Mouse (Mus musculus) hindbrain, embryonic 15.5 days (tissue): Measurements from ENCODE around the gene Katnb1. TPM values are rescaled to one million over a fixed set of nuclear protein-coding genes. Genes with fewer than 3 reads are reported as not detected.
A peak's percentile ranks its signal among the peaks of the same experiment; 100 is the strongest.

Experiments used
- ATAC-seq: fragments of 200-750 bp; cut with Nextera tagmentation; 2 replicates; pipeline ENCODE4 v1.8.0; 2017; ENCODE audit warnings: low read depth, moderate number of reproducible peaks, moderate TSS enrichment; ENCODE audit not compliant: low FRiP score
- H3K27ac ChIP-seq: fragments of 300-500 bp; sonication (generic); replicated peaks from 2 replicates; pipeline ENCODE4 v1.5.1; 2015; ENCODE audit warnings: mild to moderate bottlenecking, inconsistent platforms
- H3K27me3 ChIP-seq: fragments of 300-500 bp; sonication (generic); 2 replicates; pipeline ENCODE4 v1.6.1; 2015; ENCODE audit warnings: control low read depth, inconsistent platforms
- H3K36me3 ChIP-seq: fragments of 300-500 bp; sonication (generic); 2 replicates; pipeline ENCODE4 v1.6.1; 2015; ENCODE audit warnings: control low read depth, inconsistent platforms
- H3K4me1 ChIP-seq: fragments of 300-500 bp; sonication (generic); replicated peaks from 2 replicates; pipeline ENCODE4 v1.6.1; 2015; ENCODE audit warnings: control low read depth, inconsistent platforms
- H3K4me2 ChIP-seq: fragments of 300-500 bp; sonication (generic); 2 replicates; pipeline ENCODE4 v1.6.1; 2015; ENCODE audit warnings: moderate library complexity, mild to moderate bottlenecking, inconsistent platforms
- H3K4me3 ChIP-seq: fragments of 300-500 bp; sonication (generic); 2 replicates; pipeline ENCODE4 v1.5.1; 2015; ENCODE audit warnings: mild to moderate bottlenecking, inconsistent platforms
- H3K9ac ChIP-seq: fragments of 300-500 bp; sonication (generic); 2 replicates; pipeline ENCODE4 v1.6.1; 2015; ENCODE audit warnings: inconsistent platforms
- H3K9me3 ChIP-seq: fragments of 300-500 bp; sonication (generic); 2 replicates; pipeline ENCODE4 v1.6.1; 2016; ENCODE audit warnings: control low read depth, inconsistent platforms
- WGBS: fragments of 180-500 bp; shearing (Covaris S2); methylation state at CpG from one replicate; pipeline ENCODE4 v1.1.7; 2015; 5-methylcytosine and 5-hydroxymethylcytosine counted together
- polyA plus RNA-seq: library from polyadenylated mRNA; unstranded; fragments of >200 nt; fragmentation: Nextera tagmentation; extraction: Ambion mirVana; gene quantifications from 2 replicates; pipeline ENCODE4 v1.2.1, GENCODE M21; 2015

Gene Katnb1
- polyA plus RNA-seq, 1 experiment from 2014 or later: 49.9 TPM

DNA sequence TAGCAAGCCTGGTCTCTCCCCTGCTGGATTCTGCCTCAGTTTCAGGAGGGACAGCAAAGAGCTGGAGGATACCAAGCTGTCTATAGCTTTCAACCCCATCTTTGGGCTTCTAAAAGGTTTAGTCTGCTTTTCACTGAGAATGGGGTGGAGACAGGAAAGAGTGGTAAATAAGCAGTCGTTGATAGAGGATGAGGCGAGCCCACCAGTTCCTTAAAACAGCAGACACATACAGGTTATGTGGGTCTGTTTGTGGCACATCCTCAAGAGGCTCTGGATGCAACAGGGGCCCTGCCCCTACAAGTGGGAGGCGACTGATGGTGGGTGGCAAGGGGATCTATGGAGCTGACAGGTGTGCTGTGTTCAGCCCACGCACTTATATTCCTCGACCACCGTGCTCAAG is 22.3 kb upstream of the Katnb1 start:
- no peak overlapping the region for H3K27ac ChIP-seq
- no peak for ATAC-seq
- no peak overlapping the region for H3K4me2 ChIP-seq
- H3K9me3 ChIP-seq: no peaks in the 10 kb centered on the region
- no peaks in the 10 kb centered on the region for H3K27me3 ChIP-seq
- H3K4me3 ChIP-seq: no peak overlapping the region
- 86% methylated on average over 6 of the region's 6 CpGs for WGBS
- 0 out of 2 replicates have a peak, but pooled peaks cover 3% of the 10 kb centered on the region for H3K4me1 ChIP-seq
- H3K36me3 ChIP-seq: no peaks in the 10 kb centered on the region
- no peak overlapping the region for H3K9ac ChIP-seq

DNA sequence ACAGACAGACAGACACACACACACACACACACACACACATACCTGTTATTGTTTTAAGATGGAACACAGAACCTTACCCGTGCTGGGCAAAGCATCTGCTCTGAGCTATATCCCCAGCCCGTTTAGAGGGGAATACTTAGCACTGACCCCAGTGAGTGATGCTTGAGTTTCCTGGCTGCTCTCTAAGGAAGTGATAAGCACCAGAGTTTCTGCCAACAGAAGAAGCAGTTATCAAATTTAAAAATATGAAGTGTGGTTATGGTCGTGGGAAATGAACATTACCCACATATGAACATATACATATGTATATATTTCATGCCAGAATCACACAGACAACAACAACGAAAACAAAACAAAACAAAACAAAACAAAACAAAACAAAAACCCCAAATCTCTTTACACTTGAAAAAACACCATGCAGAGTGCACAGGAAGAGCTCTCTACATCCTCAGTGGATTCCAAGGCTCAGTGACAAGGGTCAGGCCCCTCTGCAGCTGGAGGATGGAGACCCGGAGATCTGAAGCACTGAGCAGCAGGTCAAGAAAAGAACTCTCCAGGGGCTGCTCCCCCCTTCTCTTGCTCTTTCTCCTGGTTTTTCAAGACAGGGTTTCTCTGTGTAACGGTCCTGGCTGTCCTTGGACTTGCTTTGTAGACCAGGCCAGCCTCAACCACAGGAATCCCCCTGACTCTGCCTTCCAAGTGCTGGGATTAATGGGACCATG is 21.0 kb upstream of the Katnb1 start:
- Histone ChIP-seq H3K4me3 (no peak overlapping the region), H3K36me3 (no peaks in the 10 kb centered on the region), H3K4me1 (0 out of 2 replicates have a peak, but pooled peaks cover 2% of the 10 kb centered on the region), H3K9ac (no peak overlapping the region), H3K4me2 (no peak overlapping the region), H3K27me3 (no peaks in the 10 kb centered on the region), H3K27ac (no peak overlapping the region), H3K9me3 (no peaks in the 10 kb centered on the region)
- WGBS: 68% methylated on average over 6 of the region's 6 CpGs
- no peak for ATAC-seq

DNA sequence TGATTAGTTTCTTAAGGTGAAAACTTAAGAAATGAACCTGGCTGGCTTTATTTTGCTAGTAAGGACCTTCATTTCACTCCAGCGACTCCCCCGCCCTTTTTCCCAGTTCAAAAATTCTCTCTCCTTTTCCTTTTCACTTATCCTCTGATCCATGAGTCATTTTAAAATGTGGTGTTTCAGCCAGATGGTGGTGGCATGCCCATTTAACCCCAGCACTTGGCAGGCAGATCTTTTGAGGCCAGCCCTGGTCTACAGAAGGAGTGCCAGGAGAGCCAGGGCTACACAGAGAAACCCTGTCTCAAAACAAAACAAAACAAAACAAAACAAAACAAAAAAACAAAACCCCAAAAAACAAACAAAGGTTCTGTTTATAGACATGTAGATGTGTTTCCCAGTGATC is 16.5 kb upstream of the Katnb1 start:
- H3K4me3 ChIP-seq: no peak overlapping the region
- H3K36me3 ChIP-seq: no peaks in the 10 kb centered on the region
- WGBS: 89% methylated on average over 2 of the region's 2 CpGs
- no peaks in the 10 kb centered on the region for H3K4me1 ChIP-seq
- H3K27me3 ChIP-seq: no peaks in the 10 kb centered on the region
- no peak for ATAC-seq
- H3K9me3 ChIP-seq: no peaks in the 10 kb centered on the region
- H3K4me2 ChIP-seq: no peak overlapping the region
- no peak overlapping the region for H3K27ac ChIP-seq
- no peak overlapping the region for H3K9ac ChIP-seq

DNA sequence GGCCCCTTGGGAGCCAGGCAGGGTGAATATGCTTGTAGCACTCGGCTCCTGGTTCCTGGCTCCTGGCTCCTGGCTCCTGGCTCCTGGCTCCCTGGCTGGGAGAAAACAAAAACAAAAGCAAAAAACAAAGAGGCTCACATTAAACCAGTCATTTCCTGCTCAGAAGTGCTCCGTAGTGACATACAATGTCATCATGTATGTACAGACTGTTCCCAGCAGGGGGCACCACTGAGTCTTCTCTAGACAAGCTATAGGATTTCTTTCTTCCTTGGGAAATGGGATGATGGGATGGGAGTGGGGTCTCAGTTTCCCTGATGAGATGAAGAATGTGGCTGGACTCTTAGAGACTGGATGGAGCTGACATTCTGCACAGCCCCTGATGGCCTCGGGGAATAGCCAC is 13.4 kb upstream of the Katnb1 start:
- Histone ChIP-seq H3K4me2 (no peak overlapping the region), H3K27ac (no peak overlapping the region), H3K4me3 (no peak overlapping the region), H3K27me3 (no peaks in the 10 kb centered on the region), H3K9me3 (no peaks in the 10 kb centered on the region), H3K36me3 (no peaks in the 10 kb centered on the region), H3K9ac (no peak overlapping the region), H3K4me1 (no peaks in the 10 kb centered on the region)
- ATAC-seq: no peak
- 53% methylated on average over 3 of the region's 3 CpGs for WGBS

DNA sequence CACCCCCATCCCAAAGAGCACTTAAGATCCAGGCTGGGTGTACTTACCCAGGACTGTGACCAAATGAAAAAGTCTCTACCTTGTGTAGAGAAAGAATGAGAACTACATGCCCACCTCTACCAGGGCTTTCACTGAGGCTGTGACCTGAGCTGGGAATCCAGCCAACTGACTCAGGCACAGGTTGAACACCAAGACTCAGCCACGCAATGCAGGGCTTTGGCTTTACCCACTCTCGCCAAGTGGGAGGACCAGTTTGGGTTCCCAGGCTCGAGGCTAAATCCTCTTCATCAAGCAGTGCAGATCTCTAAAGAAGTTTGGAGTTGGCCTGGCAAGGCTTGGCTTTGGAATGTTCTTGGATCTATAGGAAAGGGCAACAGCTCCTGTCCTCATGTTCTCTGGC is 5.5 kb upstream of the Katnb1 start:
- ATAC-seq: no peak
- Histone ChIP-seq H3K4me1 (peaks cover 6% of the 10 kb centered on the region; the same call in 1 of the 2 replicates), H3K9me3 (no peaks in the 10 kb centered on the region), H3K27me3 (no peaks in the 10 kb centered on the region), H3K27ac (no peak overlapping the region), H3K9ac (no peak overlapping the region), H3K36me3 (no peaks in the 10 kb centered on the region), H3K4me2 (no peak overlapping the region), H3K4me3 (no peak overlapping the region)
- WGBS: 80% methylated on average over 3 of the region's 3 CpGs

DNA sequence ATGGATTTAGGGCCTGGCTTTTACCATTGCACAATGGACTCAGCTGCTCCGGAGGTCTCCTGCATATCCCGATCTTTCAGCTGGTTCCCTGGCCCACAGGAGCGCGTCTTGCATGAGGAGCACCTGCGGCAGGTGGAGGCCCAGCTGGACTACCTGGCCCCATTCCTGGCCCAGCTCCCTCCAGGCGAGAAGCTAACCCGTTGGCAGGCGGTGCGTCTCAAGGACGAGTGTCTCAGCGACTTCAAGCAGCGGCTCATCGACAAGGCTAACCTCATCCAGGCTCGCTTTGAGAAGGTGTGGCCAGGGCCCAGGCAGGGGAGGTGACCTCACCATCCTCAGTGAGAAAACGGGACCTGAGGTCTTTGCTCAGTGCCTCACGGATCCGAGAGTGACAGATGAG is 4.8 kb upstream of the Katnb1 start:
- Histone ChIP-seq H3K4me3 (no peak overlapping the region), H3K9me3 (no peaks in the 10 kb centered on the region), H3K27me3 (no peaks in the 10 kb centered on the region), H3K4me2 (no peak overlapping the region), H3K4me1 (peaks cover 6% of the 10 kb centered on the region; the same call in 1 of the 2 replicates), H3K27ac (no peak overlapping the region), H3K9ac (no peak overlapping the region), H3K36me3 (no peaks in the 10 kb centered on the region)
- WGBS: 80% methylated on average over 17 of the region's 17 CpGs
- no peak for ATAC-seq

DNA sequence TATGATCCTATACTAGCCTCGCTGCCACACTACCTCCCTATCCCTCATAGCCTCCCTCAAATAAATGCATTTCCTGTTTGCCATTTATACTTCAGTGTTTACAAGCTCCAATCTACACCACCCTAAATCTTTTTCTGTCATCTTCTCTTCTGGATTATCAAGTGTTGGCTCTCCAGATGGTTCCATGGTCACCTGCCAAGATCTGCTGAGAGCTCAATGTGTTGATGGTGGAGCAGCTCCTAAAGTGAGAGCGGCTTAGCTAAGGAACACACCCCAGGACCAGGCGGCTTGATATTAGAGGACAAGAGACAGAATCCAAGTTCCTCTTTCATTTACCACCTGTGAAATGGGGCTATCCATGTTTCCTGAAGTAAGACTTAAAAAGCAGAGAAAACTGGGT is 2.9 kb upstream of the Katnb1 start:
- no peak overlapping the region for H3K27ac ChIP-seq
- no peaks in the 10 kb centered on the region for H3K27me3 ChIP-seq
- H3K36me3 ChIP-seq: no peaks in the 10 kb centered on the region
- no peak overlapping the region for H3K9ac ChIP-seq
- ATAC-seq: no peak
- no peaks in the 10 kb centered on the region for H3K9me3 ChIP-seq
- H3K4me1 ChIP-seq: peaks cover 21% of the 10 kb centered on the region
- 88% methylated on average over 3 of the region's 3 CpGs for WGBS
- H3K4me2 ChIP-seq: no peak overlapping the region
- no peak overlapping the region for H3K4me3 ChIP-seq

DNA sequence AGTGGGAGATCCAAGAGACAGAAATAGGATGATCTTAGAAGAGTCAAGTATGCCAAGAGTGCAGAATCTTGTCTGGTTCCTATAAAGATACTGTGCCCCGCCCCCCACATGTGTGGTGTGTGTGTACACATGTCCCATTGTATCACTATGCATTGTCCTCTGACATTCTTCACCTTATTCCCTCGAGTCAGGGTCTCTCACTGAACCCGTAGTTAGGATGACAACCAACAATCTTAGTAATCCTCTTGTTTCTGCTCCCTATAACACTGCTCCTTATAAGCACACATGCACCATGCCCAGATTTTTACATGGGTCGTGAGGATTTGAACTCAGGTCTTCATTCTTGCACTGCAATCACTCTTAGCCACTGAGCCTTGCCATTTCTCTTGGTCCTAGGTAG is 1.7 kb upstream of the Katnb1 start:
- Histone ChIP-seq H3K9me3 (no peaks in the 10 kb centered on the region), H3K9ac (no peak overlapping the region), H3K4me2 (no peak overlapping the region), H3K27me3 (no peaks in the 10 kb centered on the region), H3K4me3 (no peak overlapping the region), H3K27ac (no peak overlapping the region), H3K36me3 (no peaks in the 10 kb centered on the region), H3K4me1 (peaks cover 21% of the 10 kb centered on the region)
- no peak for ATAC-seq
- 89% methylated on average over 4 of the region's 4 CpGs for WGBS

DNA sequence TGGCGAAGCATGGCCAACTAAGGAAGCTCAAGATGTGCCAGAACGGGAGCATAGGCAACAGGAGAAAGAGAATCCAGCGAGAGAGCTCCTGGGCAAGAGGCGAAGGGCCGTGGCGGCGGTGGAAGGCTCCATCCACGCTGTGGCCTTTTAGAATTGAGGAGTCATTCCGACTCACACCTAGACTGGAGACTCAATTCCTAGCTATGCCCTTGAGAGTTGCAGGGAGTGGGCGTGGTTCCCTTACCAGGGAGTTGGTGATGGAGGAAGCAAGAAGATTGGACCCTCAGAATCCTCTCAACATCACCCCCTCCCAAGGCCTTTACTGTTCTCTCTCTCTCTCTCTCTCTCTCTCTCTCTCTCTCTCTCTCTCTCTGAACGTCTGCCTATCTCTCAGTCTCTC is 664 bp downstream of the Katnb1 start:
- no peaks in the 10 kb centered on the region for H3K27me3 ChIP-seq
- H3K4me2 ChIP-seq: peak overlapping the region; percentile 91
- peak overlapping the region; percentile 70 for H3K9ac ChIP-seq
- peak overlapping the region; percentile 76 for H3K27ac ChIP-seq
- no peaks in the 10 kb centered on the region for H3K9me3 ChIP-seq
- whole genome bisulfite sequencing: 9% methylated on average over 11 of the region's 11 CpGs
- peaks cover 5% of the 10 kb centered on the region for H3K36me3 ChIP-seq
- peak overlapping the region; percentile 67 for H3K4me3 ChIP-seq
- peaks cover 21% of the 10 kb centered on the region for H3K4me1 ChIP-seq
- no peak for ATAC-seq

DNA sequence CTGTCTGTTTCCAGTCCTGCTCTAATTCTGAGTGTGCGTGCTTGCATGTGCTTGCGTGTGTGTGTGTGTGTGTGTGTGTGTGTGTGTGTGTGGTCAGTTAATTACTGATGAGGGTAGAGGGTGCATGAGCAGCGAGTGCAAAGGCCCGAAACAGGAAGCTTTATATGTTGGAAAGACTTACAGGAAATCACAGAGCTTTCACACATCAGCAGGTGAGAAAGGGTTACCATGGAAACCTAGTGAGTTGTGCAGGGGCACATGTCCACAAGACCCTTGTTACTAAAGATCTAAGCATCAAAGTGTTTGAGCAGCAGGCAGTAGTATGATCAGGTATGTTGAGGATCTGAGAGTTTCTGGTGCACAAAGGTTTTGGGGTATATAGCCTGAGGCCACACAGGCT is 3.3 kb downstream of the Katnb1 start:
- Histone ChIP-seq H3K27ac (no peak overlapping the region), H3K4me3 (no peak overlapping the region)

DNA sequence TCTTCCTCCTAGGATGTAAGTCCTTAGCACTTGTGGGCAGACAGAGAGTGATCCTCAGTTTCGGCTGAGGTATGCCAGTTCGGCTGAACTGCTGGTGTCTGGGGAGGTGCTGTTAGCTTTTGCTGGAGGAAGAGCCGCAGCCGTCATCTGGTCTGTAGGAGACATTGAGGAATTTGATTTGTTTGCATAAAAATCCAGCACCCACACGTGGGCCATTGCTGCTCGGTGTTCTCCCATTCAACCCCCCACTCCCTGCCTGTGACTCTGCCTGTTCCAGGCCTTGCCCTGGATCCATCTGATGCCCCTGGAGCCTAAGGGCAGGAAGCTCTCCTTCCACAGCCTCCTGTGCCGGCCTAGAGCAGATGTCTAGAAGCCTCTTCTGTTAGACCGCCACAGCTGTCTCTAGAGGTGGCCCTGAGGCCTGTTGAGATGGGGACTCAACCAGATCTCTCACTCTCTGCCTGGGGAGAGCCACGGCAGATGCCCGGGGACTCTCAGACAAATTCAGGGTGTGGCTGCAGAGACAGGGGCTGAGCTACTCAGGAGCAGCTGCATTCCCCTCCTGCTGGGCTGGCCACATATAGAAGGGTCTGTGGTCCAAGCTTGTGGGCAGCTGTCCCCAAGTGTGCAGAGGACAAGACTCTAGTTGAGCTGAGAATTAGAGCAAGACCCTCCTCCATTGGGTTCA is 3.9 kb downstream of the Katnb1 start:
- H3K4me1 ChIP-seq: peaks cover 19% of the 10 kb centered on the region
- no peak overlapping the region for H3K9ac ChIP-seq
- no peak overlapping the region for H3K4me3 ChIP-seq
- no peaks in the 10 kb centered on the region for H3K27me3 ChIP-seq
- no peak for ATAC-seq
- WGBS: 81% methylated on average over 10 of the region's 10 CpGs
- H3K27ac ChIP-seq: no peak overlapping the region
- no peaks in the 10 kb centered on the region for H3K9me3 ChIP-seq
- peaks cover 30% of the 10 kb centered on the region for H3K36me3 ChIP-seq
- H3K4me2 ChIP-seq: no peak overlapping the region

More for the DNA sequence above, 3.3 kb downstream of the Katnb1 start:
- no peaks in the 10 kb centered on the region for H3K9me3 ChIP-seq
- 92% methylated on average over 4 of the region's 4 CpGs for WGBS
- H3K4me1 ChIP-seq: peaks cover 21% of the 10 kb centered on the region
- H3K27me3 ChIP-seq: no peaks in the 10 kb centered on the region
- H3K4me2 ChIP-seq: no peak overlapping the region
- ATAC-seq: no peak
- peaks cover 27% of the 10 kb centered on the region for H3K36me3 ChIP-seq
- no peak overlapping the region for H3K9ac ChIP-seq

DNA sequence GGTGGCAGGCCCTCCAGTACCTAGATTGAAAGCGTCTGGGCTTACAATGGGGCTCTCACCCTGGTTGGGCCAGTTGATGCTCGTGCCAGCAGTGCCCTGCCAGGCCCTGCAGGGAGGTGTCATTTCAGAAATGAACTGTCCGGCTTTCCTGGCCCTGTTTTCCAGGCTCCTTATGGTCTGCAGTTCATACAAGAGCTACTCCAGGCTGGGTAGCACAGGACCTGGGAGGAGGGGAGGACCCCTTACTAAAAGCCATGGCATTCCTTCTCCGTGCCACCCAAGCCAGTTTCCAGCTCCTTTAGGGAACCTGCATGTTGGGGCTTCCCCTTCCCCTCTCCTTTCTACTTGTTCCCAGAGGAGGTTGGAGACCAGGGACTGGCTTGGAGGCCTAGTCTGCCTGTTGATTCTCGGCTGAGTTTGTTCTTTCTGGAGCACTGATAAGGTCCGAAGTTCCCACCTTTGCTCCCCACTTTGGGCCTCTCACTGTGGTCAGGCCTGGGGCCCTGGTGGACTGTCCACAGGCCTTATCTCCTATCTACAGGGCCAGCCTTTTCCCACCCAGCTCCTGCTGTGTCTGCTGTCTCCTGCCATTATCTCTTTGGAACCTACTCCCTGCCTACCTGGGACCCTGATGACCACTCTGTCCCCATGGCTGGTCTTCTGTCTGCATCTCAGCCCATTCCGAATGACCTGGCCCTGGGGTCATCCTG is 4.6 kb downstream of the Katnb1 start:
- ATAC-seq: no peak
- no peak overlapping the region for H3K4me3 ChIP-seq
- H3K27me3 ChIP-seq: no peaks in the 10 kb centered on the region
- H3K4me1 ChIP-seq: peaks cover 15% of the 10 kb centered on the region
- H3K36me3 ChIP-seq: peaks cover 32% of the 10 kb centered on the region
- no peaks in the 10 kb centered on the region for H3K9me3 ChIP-seq
- no peak overlapping the region for H3K9ac ChIP-seq
- H3K4me2 ChIP-seq: no peak overlapping the region
- 89% methylated on average over 7 of the region's 7 CpGs for WGBS
- no peak overlapping the region for H3K27ac ChIP-seq
